Mouse (Mus musculus): Measurements from ENCODE around the gene Rnh1. TPM values are rescaled to one million over a fixed set of nuclear protein-coding genes. Genes with fewer than 3 reads are reported as not detected.

Rnh1 gene
- total RNA-seq (2014; rRNA removed; ENCODE audit: low replicate concordance) (157 and 172 TPM in 2 replicates), polyA plus RNA-seq (2015; fragmentation: Nextera tagmentation; extraction: Ambion mirVana) (88.3 and 90.2 TPM in 2 replicates)

- 3% methylated on average over 55 of the region's 55 CpGs for WGBS
- H3K9me3 ChIP-seq (replicated peaks; ENCODE audit: control insufficient read depth, low read length) = no peaks in the 10 kb centered on the region
- ATAC-seq (ENCODE audit: insufficient read depth, low read depth) = peak; percentile 95
Observed at GRCm38 (mm10) chr7:141172116-141173006, at the start of gene Rnh1. Gene Rnh1 (minus strand): TSS chr7:141172857.

GRCm38 (mm10) chr7:141222126-141222467 lies 49.4 kb upstream of the Rnh1 start:
- no peak for ATAC-seq (ENCODE audit: insufficient read depth, low read depth)
- WGBS = 1% methylated on average over 8 of the region's 8 CpGs
- Histone ChIP-seq H3K27ac (ENCODE audit: low read depth) (peak overlapping the region; percentile 78), H3K4me2 (ENCODE audit: low read depth, low read length) (peak overlapping the region; percentile 98), H3K4me3 (ENCODE audit: low read depth, low read length) (peak overlapping the region; percentile 69), H3K4me1 (ENCODE audit: control insufficient read depth, insufficient read depth) (peaks cover 25% of the 10 kb centered on the region), H3K27me3 (ENCODE audit: control insufficient read depth, insufficient read depth, low read length) (no peaks in the 10 kb centered on the region), H3K9me3 (replicated peaks; ENCODE audit: control insufficient read depth, low read length) (no peaks in the 10 kb centered on the region), H3K9ac (replicated peaks; ENCODE audit: low read depth, low read length) (no peak overlapping the region), H3K36me3 (replicated peaks; ENCODE audit: control insufficient read depth, insufficient read depth, low read length) (no peaks in the 10 kb centered on the region)
- no peak for TF ChIP-seq CTCF (IDR thresholded peaks at IDR 0.05; ENCODE audit: low read depth)
- no peak for DNase-seq (ENCODE audit: low spot score)

More at GRCm38 (mm10) chr7:141172116-141173006, at the start of gene Rnh1:
- no peak; the same call in 1 of the 2 replicates for TF ChIP-seq EP300 (IDR thresholded peaks at IDR 0.05; ENCODE audit: low read depth)
- TF ChIP-seq CTCF (IDR thresholded peaks at IDR 0.05; ENCODE audit: low read depth) = no peak
- Histone ChIP-seq H3K36me3 (replicated peaks; ENCODE audit: control insufficient read depth, insufficient read depth, low read length) (no peaks in the 10 kb centered on the region), H3K9ac (replicated peaks; ENCODE audit: low read depth, low read length) (peak within 1 kb of the TSS; percentile 66), H3K4me1 (ENCODE audit: control insufficient read depth, insufficient read depth) (peaks cover 17% of the 10 kb centered on the region), H3K27ac (ENCODE audit: low read depth) (peak within 1 kb of the TSS; percentile 92), H3K27me3 (ENCODE audit: control insufficient read depth, insufficient read depth, low read length) (no peaks in the 10 kb centered on the region), H3K4me3 (ENCODE audit: low read depth, low read length) (peak within 1 kb of the TSS; percentile 58), H3K4me2 (ENCODE audit: low read depth, low read length) (peak within 1 kb of the TSS; percentile 59)
- peak; percentile 95 for DNase-seq (ENCODE audit: low spot score)

DNA sequence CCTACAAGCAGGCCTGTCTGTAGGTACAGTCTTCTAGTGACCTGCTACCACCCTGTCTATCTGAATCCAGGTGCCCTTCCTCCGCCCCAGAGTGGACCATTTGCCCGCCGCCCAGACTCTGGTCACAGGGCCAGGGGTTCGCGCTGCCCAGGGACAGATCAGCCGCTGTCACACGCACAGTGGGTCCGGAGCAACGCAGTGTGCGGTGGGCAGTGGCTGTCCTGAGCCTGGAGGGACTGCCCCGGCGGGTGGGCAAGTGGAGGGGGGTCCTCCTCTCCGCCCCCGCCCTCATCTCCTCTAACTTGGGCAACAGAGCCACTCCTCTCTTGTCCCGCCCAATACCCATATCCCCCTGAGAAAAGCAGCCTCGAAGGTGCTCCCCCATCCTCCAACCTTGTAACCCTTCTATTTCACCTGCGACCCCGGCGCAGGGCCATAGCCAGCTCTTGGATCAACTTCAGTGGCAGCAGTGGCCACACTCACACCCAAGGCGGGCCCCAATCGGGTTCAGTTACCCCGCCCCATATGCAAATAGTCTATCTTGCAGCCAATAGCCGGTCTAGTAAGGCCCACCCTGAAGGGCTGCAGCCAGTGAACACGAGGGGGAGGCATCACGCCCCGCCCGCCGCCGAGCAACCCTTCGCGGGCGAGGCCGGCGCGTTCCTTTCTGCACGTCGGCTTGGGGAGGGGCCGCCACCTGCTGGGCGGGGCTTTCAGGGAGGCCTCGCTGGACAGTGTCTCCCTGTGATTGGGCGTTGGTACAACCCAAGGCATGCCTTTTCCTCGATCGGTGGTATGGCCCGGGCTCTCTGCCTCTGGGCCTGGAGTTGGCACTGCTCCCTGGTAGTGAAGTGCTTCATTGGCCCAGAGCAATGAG lies 48.8 kb upstream of the Rnh1 start:
- H3K4me3 ChIP-seq (ENCODE audit: low read depth, low read length) = peak overlapping the region; percentile 69
- peak overlapping the region; percentile 78 for H3K27ac ChIP-seq (ENCODE audit: low read depth)
- peak; percentile 97 for DNase-seq (ENCODE audit: low spot score)
- no peaks in the 10 kb centered on the region for H3K36me3 ChIP-seq (replicated peaks; ENCODE audit: control insufficient read depth, insufficient read depth, low read length)
- peaks cover 29% of the 10 kb centered on the region for H3K4me1 ChIP-seq (ENCODE audit: control insufficient read depth, insufficient read depth)
- TF ChIP-seq CTCF (IDR thresholded peaks at IDR 0.05; ENCODE audit: low read depth) (peak; percentile 40), EP300 (IDR thresholded peaks at IDR 0.05; ENCODE audit: low read depth) (no peak)
- no peaks in the 10 kb centered on the region for H3K9me3 ChIP-seq (replicated peaks; ENCODE audit: control insufficient read depth, low read length)
- WGBS = 3% methylated on average over 44 of the region's 44 CpGs
- H3K27me3 ChIP-seq (ENCODE audit: control insufficient read depth, insufficient read depth, low read length) = no peaks in the 10 kb centered on the region
- H3K4me2 ChIP-seq (ENCODE audit: low read depth, low read length) = peak overlapping the region; percentile 98
- peak; percentile 96 for ATAC-seq (ENCODE audit: insufficient read depth, low read depth)
- H3K9ac ChIP-seq (replicated peaks; ENCODE audit: low read depth, low read length) = peak overlapping the region; percentile 68

DNA sequence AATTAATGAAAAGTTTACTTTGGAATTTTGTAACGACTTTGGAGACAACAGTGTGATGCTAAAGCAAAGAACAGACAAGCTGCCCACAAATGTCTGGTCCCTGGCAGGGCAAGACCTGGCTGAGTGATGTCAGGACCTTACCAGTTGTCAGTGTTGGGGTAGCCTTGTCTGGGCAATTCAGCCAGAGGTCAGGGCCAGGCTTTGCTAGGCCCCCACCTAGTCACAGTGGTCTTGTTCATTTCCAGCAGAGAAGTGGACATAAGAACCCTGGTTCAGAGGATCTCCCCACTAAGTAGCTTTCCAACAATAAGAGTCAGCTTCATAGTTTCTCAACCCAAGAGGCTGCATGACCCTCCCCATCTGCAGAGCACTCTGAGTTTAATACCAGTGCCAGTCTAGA lies 47.7 kb upstream of the Rnh1 start:
- WGBS = 89% methylated on average over 1 of the region's 1 CpGs
- Histone ChIP-seq H3K4me1 (ENCODE audit: control insufficient read depth, insufficient read depth) (peaks cover 36% of the 10 kb centered on the region), H3K27ac (ENCODE audit: low read depth) (no peak overlapping the region), H3K9ac (replicated peaks; ENCODE audit: low read depth, low read length) (0 out of 2 replicates have a peak overlapping the region, but pooled peaks have one; percentile 68), H3K27me3 (ENCODE audit: control insufficient read depth, insufficient read depth, low read length) (no peaks in the 10 kb centered on the region), H3K36me3 (replicated peaks; ENCODE audit: control insufficient read depth, insufficient read depth, low read length) (no peaks in the 10 kb centered on the region), H3K9me3 (replicated peaks; ENCODE audit: control insufficient read depth, low read length) (no peaks in the 10 kb centered on the region), H3K4me3 (ENCODE audit: low read depth, low read length) (no peak overlapping the region; the same call in 1 of the 2 replicates), H3K4me2 (ENCODE audit: low read depth, low read length) (peak overlapping the region; percentile 98)
- TF ChIP-seq EP300 (IDR thresholded peaks at IDR 0.05; ENCODE audit: low read depth) (no peak), CTCF (IDR thresholded peaks at IDR 0.05; ENCODE audit: low read depth) (no peak)
- ATAC-seq (ENCODE audit: insufficient read depth, low read depth) (no peak), DNase-seq (ENCODE audit: low spot score) (no peak)

DNA sequence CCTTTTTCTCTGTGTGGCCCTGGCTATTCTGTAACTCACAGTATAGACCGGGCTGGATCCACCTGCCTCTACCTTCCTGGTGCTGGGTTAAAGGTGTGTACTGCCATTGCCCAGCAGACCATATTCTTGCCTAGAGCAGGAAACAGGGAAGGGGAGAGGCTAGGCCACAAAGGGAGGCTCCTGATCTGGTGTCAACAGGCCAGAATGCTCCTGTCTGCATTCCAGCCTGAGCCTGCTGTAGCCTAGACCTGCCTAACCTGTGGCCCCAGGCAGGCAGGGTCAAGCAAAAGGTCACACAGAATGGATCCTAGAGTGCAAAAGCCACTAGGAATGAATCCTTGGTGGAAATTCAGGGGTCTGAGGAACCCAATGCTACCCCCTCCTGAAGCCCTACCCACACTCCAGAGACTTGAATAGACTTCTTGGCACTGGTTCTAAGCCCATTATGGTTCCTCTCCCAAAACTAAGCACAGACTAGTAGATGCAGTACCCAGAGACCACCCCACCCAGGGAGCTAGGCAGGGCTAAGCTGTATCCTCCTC lies 47.0 kb upstream of the Rnh1 start:
- no peaks in the 10 kb centered on the region for H3K9me3 ChIP-seq (replicated peaks; ENCODE audit: control insufficient read depth, low read length)
- no peaks in the 10 kb centered on the region for H3K27me3 ChIP-seq (ENCODE audit: control insufficient read depth, insufficient read depth, low read length)
- H3K27ac ChIP-seq (ENCODE audit: low read depth) = no peak overlapping the region
- no peaks in the 10 kb centered on the region for H3K36me3 ChIP-seq (replicated peaks; ENCODE audit: control insufficient read depth, insufficient read depth, low read length)
- no peak overlapping the region for H3K9ac ChIP-seq (replicated peaks; ENCODE audit: low read depth, low read length)
- no peak overlapping the region for H3K4me2 ChIP-seq (ENCODE audit: low read depth, low read length)
- ATAC-seq (ENCODE audit: insufficient read depth, low read depth) = no peak
- H3K4me3 ChIP-seq (ENCODE audit: low read depth, low read length) = no peak overlapping the region
- no peak for DNase-seq (ENCODE audit: low spot score)
- peaks cover 36% of the 10 kb centered on the region for H3K4me1 ChIP-seq (ENCODE audit: control insufficient read depth, insufficient read depth)
- TF ChIP-seq CTCF (IDR thresholded peaks at IDR 0.05; ENCODE audit: low read depth) (no peak), EP300 (IDR thresholded peaks at IDR 0.05; ENCODE audit: low read depth) (no peak)
- WGBS = 95% methylated on average over 1 of the region's 1 CpGs
